Mouse (Mus musculus) stomach, postnatal 0 days (tissue): ENCODE measurements around the gene Uaca. TPM values are rescaled to one million over a fixed set of nuclear protein-coding genes. Genes with fewer than 3 reads are reported as not detected.

Source experiments
- ATAC-seq: fragments of 200-750 bp; cut with Nextera tagmentation; 2 replicates; pipeline ENCODE4 v1.8.0; 2017; ENCODE audit not compliant: low FRiP score, low TSS enrichment
- DNase-seq: peaks from one replicate; pipeline ENCODE4 v3.0.0-alpha.2; 2016; ENCODE audit warnings: low spot score
- H3K27ac ChIP-seq: fragments of 300-500 bp; sonication (generic); replicated peaks from 2 replicates; pipeline ENCODE4 v1.5.1; 2014; ENCODE audit warnings: mild to moderate bottlenecking, control low read depth
- H3K27me3 ChIP-seq: fragments of 300-500 bp; sonication (generic); 2 replicates; pipeline ENCODE4 v1.6.1; 2014; ENCODE audit warnings: low read length; ENCODE audit not compliant: control insufficient read depth, insufficient read depth
- H3K36me3 ChIP-seq: fragments of 300-500 bp; sonication (generic); 2 replicates; pipeline ENCODE4 v1.6.1; 2014; ENCODE audit warnings: low read length, mixed read lengths; ENCODE audit not compliant: control insufficient read depth, insufficient read depth
- H3K4me1 ChIP-seq: fragments of 300-500 bp; sonication (generic); replicated peaks from 2 replicates; pipeline ENCODE4 v1.6.1; 2014; ENCODE audit warnings: antibody characterized with exemption; ENCODE audit not compliant: control insufficient read depth, insufficient read depth
- H3K4me2 ChIP-seq: fragments of 300-500 bp; sonication (generic); replicated peaks from 2 replicates; pipeline ENCODE4 v1.6.1; 2014; ENCODE audit warnings: low read depth, mild to moderate bottlenecking, control low read depth, moderate library complexity
- H3K4me3 ChIP-seq: fragments of 300-500 bp; sonication (generic); 2 replicates; pipeline ENCODE4 v1.5.1; 2014; ENCODE audit warnings: low read depth, low read length, control low read depth
- H3K9ac ChIP-seq: fragments of 300-500 bp; sonication (generic); 2 replicates; pipeline ENCODE4 v1.6.1; 2014; ENCODE audit warnings: mild to moderate bottlenecking, low read length, control low read depth, mixed read lengths
- H3K9me3 ChIP-seq: fragments of 300-500 bp; sonication (generic); 2 replicates; pipeline ENCODE4 v1.6.1; 2016; ENCODE audit warnings: low read length; ENCODE audit not compliant: control insufficient read depth
- CTCF ChIP-seq: IDR thresholded peaks from 2 replicates; pipeline ENCODE4 v1.5.1; 2016; ENCODE audit warnings: antibody characterized with exemption, low read depth, mild to moderate bottlenecking, moderate library complexity
- EP300 ChIP-seq: optimal IDR thresholded peaks from 2 replicates; pipeline ENCODE3; 2016; ENCODE audit warnings: antibody characterized with exemption
- WGBS: fragments of 180-500 bp; shearing (Covaris S2); extraction: QIAGEN DNeasy Blood & Tissue Kit; methylation state at CpG from one replicate; pipeline ENCODE4 v1.1.7; 2014; 5-methylcytosine and 5-hydroxymethylcytosine counted together
- polyA plus RNA-seq: library from polyadenylated mRNA; unstranded; fragments of >200 nt; fragmentation: Nextera tagmentation; extraction: Ambion mirVana; gene quantifications from 2 replicates; pipeline ENCODE4 v1.2.1, GENCODE M21; 2015

Gene Uaca
- polyA plus RNA-seq, 1 experiment from 2014 or later: 17.3 TPM

DNA sequence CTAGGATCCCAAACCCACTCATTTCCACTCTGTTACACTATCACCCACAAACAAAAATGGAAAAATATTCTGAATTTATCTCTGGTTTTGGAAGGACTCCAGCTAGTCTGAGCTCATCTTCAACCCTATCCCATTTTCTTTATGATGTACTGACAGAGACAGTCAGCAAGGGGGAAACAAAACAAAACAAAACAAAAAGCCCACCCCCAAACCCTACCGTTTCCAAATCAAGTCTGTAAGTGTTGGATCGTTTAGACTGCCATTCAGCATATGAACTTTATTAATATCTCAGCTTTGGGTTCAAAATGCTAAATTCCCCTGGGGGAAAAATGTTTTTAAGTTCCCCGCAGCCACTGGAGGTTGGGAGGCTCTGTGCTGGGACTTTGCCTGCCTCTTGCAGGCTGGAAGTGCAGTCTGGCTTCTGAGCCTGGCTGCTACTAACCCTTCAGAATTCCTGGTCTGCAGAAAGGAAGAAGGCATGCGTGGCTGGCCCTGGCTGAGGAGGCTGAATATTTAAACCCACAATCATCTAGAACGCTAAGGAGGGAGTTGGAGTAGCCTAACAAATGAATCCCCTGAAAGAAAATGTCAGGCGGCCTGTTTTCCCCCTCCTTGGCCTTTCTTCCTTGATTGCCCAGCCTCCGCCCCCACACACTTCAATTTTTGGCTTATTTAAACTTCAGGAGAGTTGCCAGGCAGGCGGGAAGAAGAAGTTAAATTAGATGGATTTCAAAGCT is 125.8 kb downstream of the Uaca start:
- no peaks in the 10 kb centered on the region for H3K36me3 ChIP-seq
- DNase-seq (no peak), ATAC-seq (no peak)
- peak overlapping the region; percentile 49; the same call in 1 of the 2 replicates for H3K27ac ChIP-seq
- no peaks in the 10 kb centered on the region for H3K9me3 ChIP-seq
- H3K27me3 ChIP-seq: no peaks in the 10 kb centered on the region
- 44% methylated on average over 8 of the region's 8 CpGs for WGBS
- H3K4me1 ChIP-seq: 0 out of 2 replicates have a peak, but pooled peaks cover 8% of the 10 kb centered on the region
- TF ChIP-seq EP300: no peak
- no peak for TF ChIP-seq CTCF
- no peak overlapping the region for H3K4me2 ChIP-seq
- H3K4me3 ChIP-seq: no peak overlapping the region
- H3K9ac ChIP-seq: no peak overlapping the region; the same call in 1 of the 2 replicates

GRCm38 (mm10) chr9:60920673-60921062 is 126.3 kb downstream of the Uaca start:
- 0 out of 2 replicates have a peak, but pooled peaks cover 8% of the 10 kb centered on the region for H3K4me1 ChIP-seq
- H3K4me2 ChIP-seq: no peak overlapping the region
- TF ChIP-seq EP300 (no peak), CTCF (no peak)
- no peaks in the 10 kb centered on the region for H3K9me3 ChIP-seq
- DNase-seq: peak; percentile 65
- peak; percentile 41; the same call in 1 of the 2 replicates for ATAC-seq
- no peaks in the 10 kb centered on the region for H3K36me3 ChIP-seq
- 26% methylated on average over 10 of the region's 10 CpGs for WGBS
- H3K9ac ChIP-seq: no peak overlapping the region
- no peak overlapping the region for H3K27ac ChIP-seq
- no peaks in the 10 kb centered on the region for H3K27me3 ChIP-seq
- no peak overlapping the region for H3K4me3 ChIP-seq

GRCm38 (mm10) chr9:60921287-60921686 is 126.9 kb downstream of the Uaca start:
- no peaks in the 10 kb centered on the region for H3K9me3 ChIP-seq
- no peak for TF ChIP-seq CTCF
- TF ChIP-seq EP300: no peak
- no peak overlapping the region for H3K4me2 ChIP-seq
- H3K4me3 ChIP-seq: no peak overlapping the region
- ATAC-seq (no peak), DNase-seq (no peak)
- H3K4me1 ChIP-seq: 0 out of 2 replicates have a peak, but pooled peaks cover 8% of the 10 kb centered on the region
- no peak overlapping the region for H3K27ac ChIP-seq
- no peak overlapping the region for H3K9ac ChIP-seq
- H3K36me3 ChIP-seq: no peaks in the 10 kb centered on the region
- 62% methylated on average over 4 of the region's 4 CpGs for WGBS
- no peaks in the 10 kb centered on the region for H3K27me3 ChIP-seq

- H3K4me1 ChIP-seq: 0 out of 2 replicates have a peak, but pooled peaks cover 8% of the 10 kb centered on the region
Observed at GRCm38 (mm10) chr9:60921831-60922230, 127.5 kb downstream of the Uaca start.

DNA sequence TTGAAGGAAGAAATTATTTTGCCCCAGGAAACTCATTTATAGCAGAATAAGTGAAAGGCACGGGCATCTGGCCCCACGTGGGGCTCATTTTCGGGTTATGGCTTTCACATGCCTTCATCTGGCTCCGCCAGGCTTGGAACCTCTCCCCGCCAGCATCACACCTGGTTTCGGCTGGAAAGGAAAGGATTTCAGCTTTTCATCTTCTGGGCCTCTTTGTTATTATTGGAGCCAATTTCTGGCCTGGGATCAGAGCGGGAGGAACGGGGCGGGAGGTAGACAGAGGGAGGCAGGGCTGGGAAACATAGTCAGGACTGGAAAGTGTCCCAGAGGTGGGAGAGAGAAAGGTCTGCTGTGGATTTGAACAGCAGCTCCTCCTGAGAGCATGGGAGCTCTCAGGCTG is 132.0 kb downstream of the Uaca start:
- WGBS: 48% methylated on average over 9 of the region's 9 CpGs
- TF ChIP-seq CTCF: no peak
- TF ChIP-seq EP300: no peak
- H3K4me2 ChIP-seq: no peak overlapping the region
- no peaks in the 10 kb centered on the region for H3K27me3 ChIP-seq
- no peaks in the 10 kb centered on the region for H3K4me1 ChIP-seq
- DNase-seq: no peak
- no peak overlapping the region for H3K9ac ChIP-seq
- H3K4me3 ChIP-seq: no peak overlapping the region
- no peaks in the 10 kb centered on the region for H3K9me3 ChIP-seq
- no peak overlapping the region for H3K27ac ChIP-seq
- no peaks in the 10 kb centered on the region for H3K36me3 ChIP-seq
- ATAC-seq: no peak

More at GRCm38 (mm10) chr9:60921831-60922230, 127.5 kb downstream of the Uaca start:
- no peaks in the 10 kb centered on the region for H3K36me3 ChIP-seq
- no peak overlapping the region for H3K4me3 ChIP-seq
- no peak overlapping the region for H3K27ac ChIP-seq
- DNase-seq (no peak), ATAC-seq (no peak)
- TF ChIP-seq CTCF: no peak
- no peak for TF ChIP-seq EP300
- H3K9ac ChIP-seq: no peak overlapping the region
- H3K4me2 ChIP-seq: no peak overlapping the region
- no peaks in the 10 kb centered on the region for H3K9me3 ChIP-seq
- WGBS: 67% methylated on average over 5 of the region's 5 CpGs
- H3K27me3 ChIP-seq: no peaks in the 10 kb centered on the region
